Mouse (Mus musculus): ENCODE data around the gene Fam131c. TPM values are rescaled to one million over a fixed set of nuclear protein-coding genes. Genes with fewer than 3 reads are reported as not detected.

Fam131c gene
- total RNA-seq, 2 experiments from 2014 or later, result 1.8 to 2.7 TPM

DNA sequence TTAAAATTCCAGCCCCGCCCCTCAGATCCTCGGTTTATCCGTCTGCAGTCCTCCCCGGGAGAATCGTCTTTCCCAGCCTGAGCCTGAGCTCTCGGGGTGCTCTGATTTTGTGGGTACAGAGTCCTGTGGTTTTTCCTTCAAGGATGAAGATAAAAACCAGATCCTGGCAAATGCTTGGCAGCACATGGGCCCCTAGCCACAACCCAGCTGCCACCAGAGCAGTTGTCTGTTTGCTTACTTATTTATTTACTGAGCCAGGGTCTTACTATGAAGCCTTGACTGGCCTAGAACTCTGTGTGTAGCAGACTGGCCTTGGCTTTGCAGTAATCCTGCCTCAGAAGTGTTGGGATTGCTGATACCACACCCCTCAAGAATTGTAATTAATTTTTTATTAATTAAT, 8.8 kb upstream of the Fam131c start:
- DNase-seq, result no peak

DNA sequence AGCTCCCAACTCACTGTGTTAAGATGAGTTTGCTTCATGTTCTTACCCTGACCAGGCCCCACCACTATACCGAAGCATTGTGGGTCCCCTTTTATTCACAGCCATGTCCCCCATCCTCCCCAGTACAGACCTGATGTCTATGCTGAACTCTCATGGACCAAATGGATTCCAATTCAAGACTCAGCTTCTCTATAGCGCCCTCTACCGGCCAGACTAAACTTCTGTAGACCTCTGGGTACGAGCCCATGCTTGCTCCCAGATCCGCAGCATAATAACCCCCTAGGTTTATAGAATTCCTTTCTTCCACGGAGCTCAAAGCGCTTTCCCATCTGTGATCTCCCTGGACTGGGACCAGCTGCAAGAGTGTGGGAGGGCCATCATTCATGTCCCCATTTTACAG, 7.2 kb upstream of the Fam131c start:
- peak; percentile 50 to 69 for DNase-seq

DNA sequence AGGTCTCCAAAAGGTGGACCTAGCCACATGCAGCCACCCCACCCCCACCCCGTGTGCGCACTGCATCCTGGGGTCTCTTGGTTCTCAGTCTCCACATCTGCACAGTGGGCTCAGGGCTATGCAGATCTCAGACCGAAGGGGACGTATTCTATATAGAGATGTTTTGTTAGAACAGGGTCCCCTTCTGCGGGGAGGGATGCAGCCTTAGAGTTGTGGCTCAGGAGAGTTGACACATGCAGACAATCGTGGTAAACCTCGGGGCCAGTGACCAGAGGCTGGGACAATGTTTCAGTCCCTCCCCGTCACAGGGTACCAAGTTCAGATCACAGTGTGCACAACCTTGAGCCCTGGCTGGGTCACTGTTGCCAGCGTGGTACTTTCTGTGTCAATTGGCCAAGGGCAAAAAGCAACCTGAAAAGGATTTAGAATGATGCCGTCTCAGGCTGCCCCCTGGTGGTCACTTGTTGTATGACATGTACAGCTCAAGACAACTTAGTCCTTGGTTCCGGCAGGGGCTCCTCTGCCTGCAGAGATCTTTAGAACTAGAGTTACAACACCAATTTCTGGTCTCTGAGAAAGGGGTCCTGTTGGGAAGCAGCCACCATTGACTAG, 5.0 kb upstream of the Fam131c start:
- peak; percentile 78 to 89 for DNase-seq

DNA sequence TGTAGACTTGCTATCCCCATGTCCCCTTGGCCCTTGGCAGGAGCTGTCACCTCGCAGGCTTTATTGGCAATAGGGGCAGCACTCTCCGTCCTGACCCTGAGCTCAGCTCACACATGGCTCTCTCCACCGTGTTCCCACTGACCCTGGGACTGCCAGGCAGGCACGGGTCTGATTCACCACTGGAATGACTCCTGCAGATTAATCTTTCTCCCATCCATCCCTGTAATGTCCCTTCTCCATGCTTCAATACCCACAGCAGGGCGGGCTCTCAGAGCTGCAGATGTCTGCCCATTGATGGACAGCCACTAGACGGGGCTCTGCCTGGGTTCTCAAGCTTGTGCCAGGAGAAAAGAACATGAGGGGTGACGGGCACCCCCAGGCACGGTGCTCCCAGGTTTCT, 2.9 kb upstream of the Fam131c start:
- DNase-seq, result peak; percentile 74 to 82

DNA sequence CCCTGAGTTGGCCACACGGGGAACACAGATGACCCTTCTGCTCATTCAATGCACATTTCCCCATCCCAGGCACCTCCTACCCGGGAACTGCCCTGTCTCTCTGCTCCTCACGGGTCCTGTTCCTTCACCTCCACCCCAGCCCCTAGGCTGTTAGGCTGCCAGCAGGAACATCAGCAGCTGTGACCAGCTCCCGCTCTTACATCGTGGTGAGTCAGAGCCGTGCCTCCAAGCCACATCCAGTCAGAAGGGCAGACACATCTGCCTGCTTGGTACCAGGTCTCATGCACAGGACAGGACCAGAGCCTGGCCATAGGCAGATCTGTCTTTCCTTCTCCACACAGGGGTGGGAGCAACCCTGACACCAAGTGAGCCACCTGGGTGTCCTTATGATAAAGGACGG, 2.1 kb upstream of the Fam131c start:
- DNase-seq, result peak; percentile 45 to 63

DNA sequence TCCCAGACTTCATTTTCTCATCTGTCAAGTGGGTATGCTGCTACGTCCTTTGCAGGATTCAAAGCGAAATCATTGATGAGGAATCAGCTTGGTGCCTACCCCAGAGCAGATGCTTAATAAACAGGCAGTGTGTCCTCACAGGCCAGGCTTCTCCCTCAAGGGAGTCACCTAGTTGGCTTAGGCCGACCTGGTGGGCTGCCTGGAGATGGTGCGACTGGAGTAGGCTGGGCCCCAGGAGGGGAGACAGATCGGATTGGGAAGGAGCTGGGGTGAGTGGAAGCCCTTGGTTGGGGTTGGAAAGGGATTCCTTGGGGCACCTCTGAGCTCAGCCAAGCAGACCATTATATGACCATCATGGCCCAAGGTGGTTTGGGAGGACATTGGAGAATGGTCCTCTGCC, 4.4 kb downstream of the Fam131c start:
- DNase-seq, result peak in 1 of 2 experiments; percentile 38

DNA sequence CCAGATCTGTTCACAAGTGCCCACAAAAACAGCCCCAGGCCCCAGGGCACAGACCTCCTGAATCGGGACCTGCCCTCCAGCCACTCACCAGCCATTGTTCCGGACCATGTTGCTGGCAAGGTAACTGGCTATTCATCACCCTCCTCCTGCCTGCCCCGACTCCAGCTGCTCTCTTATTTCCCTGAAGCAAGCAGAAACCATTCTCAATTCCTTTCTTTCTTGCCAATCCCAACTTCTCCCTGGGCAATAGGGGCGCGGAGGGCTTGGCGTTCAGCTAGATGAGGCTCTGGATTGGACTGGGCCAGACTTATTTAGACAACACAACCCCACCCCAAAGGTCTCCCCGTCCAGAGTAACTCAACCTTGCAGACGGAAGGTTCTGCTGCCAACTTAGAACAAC, 11.7 kb downstream of the Fam131c start:
- DNase-seq, result no peak

DNA sequence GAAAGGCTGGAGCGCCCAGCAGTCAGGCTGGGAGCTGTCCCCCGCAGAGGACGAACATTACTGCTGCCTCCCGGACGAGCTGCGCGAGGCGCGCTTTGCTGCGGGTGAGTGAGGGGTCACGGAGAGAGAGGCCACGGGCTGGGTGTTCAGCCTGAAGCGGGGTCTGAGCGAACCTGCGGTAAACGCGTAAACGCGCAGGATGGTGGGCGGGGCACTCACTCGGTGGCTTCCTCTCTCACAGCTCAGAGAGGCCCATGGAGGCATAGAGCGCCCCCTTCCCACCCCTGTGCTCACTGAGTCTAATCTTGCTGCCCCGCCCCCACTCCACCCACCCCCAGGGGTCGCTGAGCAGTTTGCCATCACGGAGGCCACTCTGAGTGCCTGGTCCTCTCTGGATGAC, 14.4 kb downstream of the Fam131c start:
- no peak for DNase-seq

DNA sequence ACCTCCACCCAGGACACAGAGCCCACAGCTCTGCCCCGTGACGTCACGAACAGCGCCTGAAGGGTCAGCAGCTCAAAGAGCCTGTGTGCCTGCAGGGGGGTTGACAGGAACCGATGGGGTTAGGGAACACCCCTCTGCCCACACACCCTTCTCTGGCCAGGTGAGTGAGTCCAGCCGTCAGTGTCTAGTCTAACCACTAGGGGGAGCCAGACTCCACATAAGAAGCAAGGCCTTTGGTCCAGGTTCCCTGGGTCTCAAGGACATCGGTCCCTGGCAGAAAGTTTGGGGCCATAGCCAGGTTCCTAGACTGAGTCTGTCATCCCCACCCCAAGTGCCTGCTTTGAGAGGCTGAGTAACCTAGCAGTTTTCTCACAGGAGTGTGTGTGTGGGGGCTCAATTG, 17.3 kb downstream of the Fam131c start:
- DNase-seq, result peak; percentile 59 to 69

DNA sequence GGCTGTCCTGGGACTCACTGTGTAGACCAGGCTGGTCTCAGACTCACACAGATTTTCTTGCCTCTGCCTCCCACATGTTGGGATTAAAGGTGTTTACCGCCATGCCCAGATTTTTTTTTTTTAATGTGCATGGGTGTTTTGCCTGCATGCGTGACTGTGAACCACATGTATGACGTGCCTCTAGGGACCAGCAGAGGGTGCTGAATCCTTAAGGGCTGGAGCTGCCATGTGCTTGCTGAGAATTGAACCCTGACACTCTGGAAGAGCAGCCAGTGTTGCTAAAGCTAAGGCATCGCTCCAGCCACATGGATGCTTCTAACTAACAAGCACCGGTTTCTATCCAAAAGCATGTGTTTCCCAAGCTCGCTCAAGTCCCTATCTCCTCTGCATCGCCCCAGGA, 18.1 kb downstream of the Fam131c start:
- DNase-seq, result no peak

DNA sequence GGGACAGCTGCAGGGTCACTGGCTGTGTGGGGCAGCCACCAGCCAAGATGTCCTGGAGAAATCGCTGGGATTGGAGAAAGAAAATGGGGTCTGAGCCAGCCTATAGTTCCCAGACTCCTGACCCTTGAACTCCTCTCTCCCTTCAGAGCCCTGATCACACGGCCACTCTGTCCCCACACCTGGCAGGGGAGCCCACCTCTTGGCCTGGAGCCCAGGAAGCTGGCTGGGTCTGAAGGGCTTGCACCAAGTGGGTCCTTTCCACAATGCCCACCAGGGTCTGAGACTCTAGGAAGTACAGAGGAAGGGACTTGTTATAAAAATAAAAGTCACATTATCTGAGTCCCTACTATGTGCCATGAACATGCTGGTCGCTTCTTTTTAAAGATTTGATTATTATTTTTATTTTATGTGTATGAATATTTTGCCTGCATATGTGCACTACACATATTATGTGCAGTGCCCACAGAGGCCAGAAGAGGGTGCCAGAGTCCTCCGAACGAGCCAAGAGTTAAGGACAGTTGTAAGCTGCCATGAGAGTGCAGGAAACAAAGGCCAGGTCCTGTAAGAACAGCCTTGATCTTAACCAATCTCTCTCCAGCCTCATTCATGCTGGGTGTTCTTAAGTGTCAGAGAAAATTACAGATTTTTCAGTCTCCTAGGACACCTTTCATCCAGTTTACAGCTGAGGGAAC, 19.2 kb downstream of the Fam131c start:
- peak; percentile 79 to 82 for DNase-seq

DNA sequence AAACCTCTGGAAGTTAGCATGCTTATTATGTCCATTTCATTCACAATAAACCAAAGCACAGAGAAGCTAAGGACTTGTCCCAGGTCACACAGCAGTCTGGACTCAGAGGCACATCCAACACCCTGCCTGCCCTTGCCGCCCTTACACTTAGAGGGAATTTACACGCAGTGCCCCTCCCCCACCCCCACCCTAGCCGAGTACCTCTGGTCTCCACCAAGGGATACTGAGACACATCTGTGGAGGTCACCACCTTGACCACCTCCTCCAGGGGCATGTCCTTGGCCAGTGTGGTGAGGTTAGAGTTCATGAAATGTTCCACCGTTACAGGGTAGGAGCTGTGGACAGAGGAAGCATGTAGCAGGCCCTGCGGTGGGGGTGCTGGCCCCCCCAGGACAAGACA, 19.9 kb downstream of the Fam131c start:
- no peak for DNase-seq

DNA sequence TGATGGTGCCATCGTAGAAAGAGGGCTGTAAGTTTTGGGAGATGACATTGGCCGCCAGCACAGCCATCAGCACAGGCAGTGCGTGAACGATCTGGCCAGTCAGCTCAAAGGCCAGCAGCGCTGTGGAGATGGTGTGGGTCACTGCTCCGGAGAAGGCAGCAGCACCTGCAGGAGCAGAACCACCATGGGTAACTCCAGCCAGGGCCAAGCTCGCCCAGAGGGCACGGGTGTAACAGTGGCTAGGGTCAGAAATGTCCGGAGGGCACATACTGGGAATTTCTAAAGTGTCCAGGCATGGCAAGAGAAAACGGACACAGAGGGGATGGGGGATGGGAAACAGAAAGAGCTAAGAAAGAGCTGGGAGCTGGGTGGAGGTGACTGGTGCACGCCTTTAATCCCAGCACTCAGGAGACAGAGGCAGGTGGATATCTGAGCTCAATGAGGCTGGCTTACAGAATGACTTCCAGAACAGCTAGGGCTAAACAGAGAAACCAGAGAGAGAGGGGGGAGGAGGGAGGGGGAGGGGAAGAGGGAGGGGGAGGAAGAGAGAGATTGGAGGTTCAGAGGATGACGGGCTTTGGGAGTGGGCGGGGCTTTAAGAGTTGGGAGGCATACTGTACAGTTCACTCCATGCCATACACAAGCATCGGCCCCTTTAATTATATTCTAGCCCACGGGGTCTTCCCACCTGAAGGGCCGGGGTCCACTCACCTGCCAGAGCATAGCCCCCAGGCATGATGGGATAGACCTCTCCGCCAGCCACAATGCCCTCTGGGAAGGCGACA, 21.5 kb downstream of the Fam131c start:
- no peak for DNase-seq

DNA sequence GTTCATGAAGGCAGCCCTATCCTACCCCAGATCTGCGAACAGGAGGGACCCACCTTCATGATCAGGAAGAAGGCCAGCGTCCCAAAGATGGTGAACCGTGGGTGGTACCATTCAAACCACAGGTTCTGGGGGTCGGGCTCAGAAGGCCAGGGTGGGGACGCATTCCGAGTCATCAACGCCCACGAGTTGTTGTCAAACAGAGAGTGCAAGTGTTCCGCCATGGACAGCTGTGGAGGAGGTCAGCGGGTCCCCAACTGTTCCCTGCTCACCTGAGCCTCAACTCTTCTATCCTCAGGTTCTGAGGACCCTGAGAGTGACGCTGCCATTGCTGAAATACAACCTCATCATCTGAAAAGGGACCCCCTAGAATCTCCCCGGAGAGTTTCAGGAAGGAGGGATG, 23.3 kb downstream of the Fam131c start:
- DNase-seq, result no peak

DNA sequence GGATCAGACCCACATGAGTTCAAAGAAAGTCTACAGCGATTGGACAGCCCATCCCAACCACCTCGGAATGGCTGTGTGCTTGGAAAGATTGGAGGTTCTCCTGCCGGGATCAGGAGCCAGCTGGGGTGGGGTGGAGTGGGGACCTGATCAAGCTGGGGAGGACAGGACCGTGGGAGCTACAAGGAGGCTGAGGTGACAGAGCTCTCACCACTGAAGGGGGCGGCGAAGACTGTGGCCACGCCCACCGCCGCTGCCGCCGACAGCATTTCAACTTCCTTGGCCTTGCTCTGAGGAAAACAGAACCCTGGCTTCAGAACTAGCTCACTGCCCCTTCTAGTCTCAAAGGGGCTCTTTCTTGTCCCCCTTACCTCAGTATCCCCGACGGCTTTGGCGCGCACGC, 26.7 kb downstream of the Fam131c start:
- no peak for DNase-seq

DNA sequence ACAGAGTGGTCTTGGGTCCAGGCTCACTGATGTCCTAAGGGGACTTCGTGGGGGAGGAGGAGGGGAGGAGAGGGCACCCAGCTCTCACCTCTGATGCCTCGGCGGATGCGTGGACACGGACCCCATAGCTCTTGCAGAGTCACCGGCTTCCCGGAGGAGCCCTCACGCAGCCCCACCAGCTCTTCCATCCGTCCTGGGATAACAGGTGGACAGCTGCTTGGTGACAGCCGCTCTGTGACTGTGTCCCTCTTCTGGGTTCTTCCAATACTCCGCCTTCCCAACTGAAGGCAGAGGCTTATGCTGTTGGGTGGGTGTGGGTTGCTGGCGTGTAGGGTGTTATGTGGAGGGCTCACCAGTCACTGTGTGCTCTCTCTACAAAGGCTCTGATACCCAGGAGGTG, 29.8 kb downstream of the Fam131c start:
- DNase-seq, result no peak

DNA sequence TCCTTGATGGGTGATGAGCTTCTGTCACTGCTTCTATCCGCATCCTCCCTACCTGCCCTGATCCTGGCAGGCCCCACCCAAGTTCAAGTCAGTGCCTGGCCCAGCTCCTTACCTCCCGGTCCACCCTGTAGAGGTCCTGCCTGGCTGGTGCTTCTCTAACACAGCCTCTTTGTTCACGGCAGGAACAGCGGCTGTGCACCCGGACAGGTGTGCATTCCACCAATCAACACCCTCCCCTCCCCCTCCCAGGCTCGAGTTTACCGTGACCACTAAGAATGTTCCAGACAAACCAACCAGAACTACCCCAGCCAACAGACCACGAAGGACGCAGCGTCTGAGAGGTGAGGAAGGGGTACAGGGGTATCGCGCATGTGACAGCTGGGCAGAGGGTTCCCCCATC, 30.5 kb downstream of the Fam131c start, which contains the start of gene Clcnka:
TSS of gene Clcnka (minus strand) at position 180 of the 400 bp plus-strand sequence.
- no peak for DNase-seq

DNA sequence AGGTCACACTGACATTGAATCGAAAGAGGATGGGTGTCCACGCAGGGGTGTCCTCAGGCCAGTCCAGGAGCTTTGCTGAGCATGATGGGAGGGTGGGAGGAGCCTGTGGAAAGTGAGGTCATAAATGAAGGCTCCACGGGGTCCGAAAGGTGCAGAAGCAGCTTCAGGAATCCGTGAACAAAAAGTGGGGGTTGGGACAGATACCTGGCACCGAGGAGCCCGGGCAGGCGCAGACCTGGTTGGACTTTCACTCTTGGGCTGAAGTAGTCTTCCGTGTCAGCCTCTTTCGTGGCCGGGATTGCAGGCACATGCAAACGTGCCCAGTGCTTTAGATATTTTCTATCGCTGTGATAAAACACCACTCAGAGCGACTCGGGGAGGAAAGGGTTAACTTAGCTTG, 32.2 kb downstream of the Fam131c start:
- no peak for DNase-seq

DNA sequence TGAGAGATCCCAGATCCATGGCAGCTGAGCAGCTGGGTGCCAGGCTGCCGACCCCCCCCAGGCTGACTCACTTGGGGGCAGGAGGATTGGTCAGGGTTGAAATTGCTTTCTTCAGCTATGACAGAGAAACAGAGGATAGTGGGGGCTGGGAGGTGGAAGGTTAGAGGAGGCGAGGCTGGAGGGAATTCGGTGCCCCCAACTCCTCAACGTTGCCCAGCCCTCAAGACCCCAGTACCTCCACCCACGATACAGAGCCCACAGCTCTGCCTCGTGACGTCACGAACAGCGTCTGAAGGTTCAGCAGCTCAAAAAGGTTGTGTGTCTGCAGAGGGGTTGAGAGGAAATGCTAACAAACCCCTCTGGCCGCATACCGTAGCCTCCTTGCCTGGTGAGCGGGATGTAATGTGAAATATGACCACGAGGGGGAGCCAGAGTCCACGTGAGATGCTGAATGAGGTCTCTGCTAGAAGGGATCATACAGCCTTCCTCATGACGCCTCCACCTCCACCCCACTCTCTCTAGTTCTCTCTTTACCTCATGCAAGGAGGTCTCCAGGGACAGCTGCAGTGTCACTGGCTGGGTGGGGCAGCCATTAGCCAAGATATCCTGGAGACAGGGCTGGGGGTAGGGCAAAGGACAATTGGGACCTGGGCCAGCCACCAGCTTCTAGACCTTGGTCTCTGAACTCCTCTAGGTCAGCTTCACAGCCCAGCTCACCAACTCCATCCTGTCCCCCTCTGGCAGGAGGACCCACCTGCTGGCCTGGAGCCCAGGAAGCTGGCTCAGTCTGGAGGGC, 36.7 kb downstream of the Fam131c start:
- DNase-seq, result peak; percentile 86 to 87

DNA sequence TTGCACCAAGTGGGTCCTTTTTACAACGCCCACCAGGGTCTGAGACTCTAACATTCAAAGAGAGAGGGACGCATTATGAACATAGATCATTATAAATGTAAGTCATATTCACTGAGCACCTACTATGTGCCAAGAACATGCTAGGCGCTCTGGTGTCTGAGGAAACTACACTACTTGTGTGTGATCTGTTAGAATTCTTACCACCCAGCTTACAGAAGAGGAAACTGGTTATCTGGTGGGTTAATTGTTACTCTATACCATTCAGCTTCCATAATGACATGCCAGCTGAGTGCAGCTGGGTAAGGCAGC, 37.2 kb downstream of the Fam131c start:
- no peak for DNase-seq

DNA sequence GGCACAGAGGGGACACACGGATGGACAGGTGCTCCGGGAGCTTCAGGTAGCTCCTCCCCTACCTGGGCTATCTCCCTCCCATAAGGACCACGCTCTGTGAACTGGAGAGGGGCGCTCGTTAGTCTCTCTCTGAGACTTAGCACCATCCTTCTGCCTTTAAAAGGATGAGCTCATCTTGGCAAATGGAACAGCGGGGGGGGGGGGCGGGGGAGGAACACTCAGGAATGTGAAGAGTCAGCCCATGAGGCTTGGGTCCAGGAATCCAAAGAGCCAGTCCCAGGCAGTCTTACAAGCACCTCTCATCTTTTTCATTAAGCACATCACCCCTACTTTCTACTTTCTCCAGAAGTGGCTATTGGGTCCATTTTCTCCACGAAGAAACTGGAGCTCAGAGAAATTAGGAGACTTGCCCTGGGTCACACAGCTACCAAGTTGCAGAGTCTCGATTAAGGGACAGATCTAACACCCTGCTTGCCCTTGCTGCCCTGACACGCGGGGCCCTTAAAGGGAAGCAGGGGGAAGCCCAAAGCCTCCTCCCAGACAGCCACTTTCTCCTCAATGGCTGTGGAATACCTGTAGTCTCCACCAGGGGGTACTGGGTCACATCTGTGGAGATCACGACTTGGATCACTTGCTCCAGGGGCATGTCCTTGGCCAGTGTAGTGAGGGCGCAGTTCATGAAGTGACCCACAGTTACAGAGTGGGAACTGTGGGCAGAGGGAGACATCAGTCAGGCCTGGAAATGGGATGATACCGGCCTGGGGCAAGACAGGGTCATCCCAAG, 38.7 kb downstream of the Fam131c start:
- DNase-seq, result peak; percentile 53 to 64

DNA sequence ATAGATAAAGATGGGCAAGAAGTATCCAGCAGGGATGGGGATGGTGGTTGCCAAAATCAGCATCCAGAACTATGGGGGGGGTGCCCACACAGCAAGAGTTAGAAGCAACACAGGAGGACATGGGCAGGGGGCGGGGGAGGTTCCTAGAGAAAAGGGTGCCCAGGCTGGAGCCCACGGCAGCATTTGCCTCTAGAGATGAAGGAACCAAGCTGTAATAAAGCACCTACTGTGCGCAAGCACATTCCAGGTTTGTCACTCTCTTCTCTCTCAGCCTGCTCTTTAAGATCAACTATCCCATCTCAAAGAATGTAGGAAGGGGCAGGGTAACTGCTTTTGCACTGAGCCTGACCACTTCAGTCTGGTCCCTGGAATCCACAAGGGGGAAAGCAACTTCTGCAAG, 40.6 kb downstream of the Fam131c start:
- no peak for DNase-seq

All from adrenal gland, postnatal 36 days (tissue).